Comparison of ENCODE assay signal across 17 mouse cellular contexts in genomic region chr3:58570821-58571220, GRCm38 (mm10).
"Had no signal": no experiment of that assay in that cellular context is flagged by ENCODE, and none has a peak within 500 bp of the region (broad histone marks: within the 10 kb centered on the region; RNA-seq: fewer than 3 reads in every experiment).

No protein-coding gene starts in this region.

- H3K4me1 ChIP-seq: midbrain, embryonic 10.5 days; stomach, embryonic 15.5 days had no signal

- H3K9me3 ChIP-seq: midbrain, embryonic 10.5 days; midbrain, embryonic 12.5 days; neural tube, embryonic 13.5 days; neural tube, embryonic 15.5 days; stomach, embryonic 15.5 days had no signal

- ATAC-seq: midbrain, embryonic 16.5 days had no signal

- H3K9ac ChIP-seq: lung, embryonic 14.5 days; midbrain, embryonic 12.5 days; neural tube, embryonic 13.5 days; neural tube, embryonic 15.5 days; stomach, embryonic 15.5 days had no signal

- H3K4me3 ChIP-seq: midbrain, embryonic 10.5 days; midbrain, embryonic 12.5 days; myocyte; neural tube, embryonic 13.5 days; neural tube, embryonic 15.5 days; stomach, embryonic 15.5 days had no signal

- DNase-seq: lung, adult 18-20 months; lung, embryonic 14.5 days; lung, postnatal 10 days; lung, postnatal 4 days; midbrain, embryonic 14.5 days; retina, postnatal 1 day; right cerebral cortex, postnatal 14 days; thymus, adult 2 months; thymus, postnatal 25 days had no signal

- H3K36me3 ChIP-seq: midbrain, embryonic 10.5 days; midbrain, embryonic 12.5 days; neural tube, embryonic 13.5 days; neural tube, embryonic 15.5 days; stomach, embryonic 15.5 days had no signal

- H3K27me3 ChIP-seq: midbrain, embryonic 12.5 days; neural tube, embryonic 13.5 days; neural tube, embryonic 15.5 days; stomach, embryonic 15.5 days had no signal

- H3K27ac ChIP-seq: midbrain, embryonic 10.5 days; midbrain, embryonic 12.5 days; neural tube, embryonic 13.5 days; neural tube, embryonic 15.5 days; stomach, embryonic 15.5 days; stomach, postnatal 0 days had no signal
